Mouse (Mus musculus): ENCODE data around the gene 9830107B12Rik. TPM values are rescaled to one million over a fixed set of nuclear protein-coding genes. Genes with fewer than 3 reads are reported as not detected.

Gene 9830107B12Rik
- total RNA-seq, 2 experiments from 2014 or later: not detected

DNA sequence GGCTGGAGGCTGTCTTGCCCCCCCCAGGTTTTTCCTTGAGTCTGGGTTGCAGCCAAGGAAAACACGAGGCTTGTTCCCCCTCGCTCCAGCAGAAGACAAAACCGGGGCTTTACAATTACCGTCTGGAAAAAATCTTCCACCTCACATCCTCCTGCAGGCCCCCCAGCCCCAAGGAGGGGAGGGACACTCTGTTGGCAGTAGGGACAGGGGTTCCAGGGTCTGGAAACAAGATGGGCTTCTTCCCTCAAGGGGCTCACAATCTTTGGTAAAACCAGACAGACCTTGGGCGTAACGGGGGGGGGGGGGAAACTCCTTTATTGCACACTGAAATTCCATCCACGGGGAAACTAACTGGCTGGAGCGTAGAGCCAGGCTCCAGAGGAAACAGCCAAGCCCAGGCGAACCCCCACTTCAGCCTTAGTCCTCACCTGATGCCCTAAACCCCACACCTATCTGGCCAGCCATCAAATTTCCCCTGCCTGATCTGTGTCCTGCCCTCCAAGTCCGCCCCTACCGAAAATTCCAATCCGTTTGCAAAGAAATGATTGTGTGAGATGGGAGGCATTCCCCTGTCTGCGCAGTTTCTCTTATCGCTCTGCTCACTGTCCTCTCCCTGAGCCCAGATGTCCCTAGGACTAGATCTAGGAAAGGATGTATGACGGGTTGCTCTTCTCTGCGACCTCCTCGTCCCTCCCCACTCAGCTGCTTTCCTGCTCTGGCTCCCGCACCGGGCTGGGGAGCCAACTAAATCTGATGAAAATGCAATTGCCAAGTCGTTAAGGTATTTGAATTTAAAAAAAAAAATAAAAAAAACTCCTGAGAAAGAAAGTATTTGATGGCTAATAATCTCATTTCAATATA is 51.0 kb downstream of the 9830107B12Rik start:
- DNase-seq (ENCODE audit: low spot score in 2 of 2): no peak

DNA sequence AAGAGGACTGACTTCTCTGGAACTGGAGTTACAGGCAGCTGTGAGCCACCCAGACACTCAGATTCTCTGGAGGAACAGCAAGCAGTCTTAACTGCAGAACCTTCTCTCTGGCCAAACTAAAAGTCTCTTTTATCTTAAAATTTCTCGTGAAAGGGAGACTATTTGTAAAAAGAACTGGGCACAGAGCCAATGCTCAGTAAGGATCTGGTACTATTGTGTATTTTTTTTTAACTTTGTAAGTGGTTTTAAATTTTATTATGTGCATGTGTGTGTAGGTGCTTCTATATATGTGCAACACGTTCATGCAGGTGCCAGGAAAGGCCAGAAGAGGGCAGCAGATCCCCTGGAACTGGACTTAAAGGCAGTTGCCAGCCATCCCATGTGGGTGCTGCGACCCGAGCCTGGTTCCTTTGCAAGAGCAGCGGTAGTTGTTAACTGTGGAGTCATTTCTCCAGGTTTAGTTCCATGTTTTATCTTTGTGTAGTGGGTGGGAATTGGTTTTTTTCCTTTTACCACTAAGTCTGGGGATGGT is 52.7 kb downstream of the 9830107B12Rik start:
- DNase-seq (ENCODE audit: low spot score in 2 of 2): no peak

DNA sequence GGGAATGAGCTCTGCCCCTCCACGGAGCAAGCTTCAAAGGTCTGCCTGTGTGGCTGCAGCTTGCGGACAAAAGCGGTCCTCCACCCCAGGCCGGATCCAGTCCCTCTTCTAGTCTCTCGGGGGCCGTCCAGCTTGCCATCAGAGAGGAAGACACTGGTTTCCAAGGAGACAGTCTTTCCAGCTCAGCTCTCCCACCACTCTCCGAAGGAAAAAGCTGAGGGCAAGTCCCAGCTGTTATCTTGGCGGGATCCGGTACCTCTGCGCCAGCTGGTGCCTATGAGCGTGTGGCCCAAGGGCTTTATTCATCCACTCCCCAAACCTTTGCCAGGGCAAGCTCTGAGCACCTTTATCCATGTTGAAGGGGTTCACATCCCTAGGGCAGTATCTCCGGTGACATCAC is 55.8 kb downstream of the 9830107B12Rik start:
- DNase-seq (ENCODE audit: low spot score in 2 of 2): no peak

- DNase-seq (ENCODE audit: low spot score in 2 of 2): no peak
Observed at GRCm38 (mm10) chr17:48089446-48089845, 56.6 kb downstream of the 9830107B12Rik start.

- DNase-seq (ENCODE audit: low spot score in 2 of 2): no peak
Observed at GRCm38 (mm10) chr17:48089019-48089418, 57.0 kb downstream of the 9830107B12Rik start, which contains the start of gene 1700067P10Rik. TSS of gene 1700067P10Rik (plus strand) at chr17:48089319.

GRCm38 (mm10) chr17:48080626-48081025 is 65.4 kb downstream of the 9830107B12Rik start:
- DNase-seq (ENCODE audit: low spot score in 2 of 2): no peak

Other genes starting within 250 kb of the 9830107B12Rik start
- 10 to 100 TPM; 43.4 to 49.1 TPM for gene Foxp4, start 221.6 kb downstream of the 9830107B12Rik start, total RNA-seq (2021)
- not detected for gene 1700122O11Rik, start 108.0 kb downstream of the 9830107B12Rik start, total RNA-seq (2021)
- gene 1700067P10Rik, start 56.9 kb downstream of the 9830107B12Rik start, total RNA-seq (2021): not detected
- gene A530064D06Rik, start 21.0 kb upstream of the 9830107B12Rik start, total RNA-seq (2021): not detected
- not detected for gene Trem1, start 86.5 kb upstream of the 9830107B12Rik start, total RNA-seq (2021)
- gene Trem3, start 101.5 kb upstream of the 9830107B12Rik start, total RNA-seq (2021): not detected
- gene Treml4, start 118.0 kb upstream of the 9830107B12Rik start, total RNA-seq (2021): not detected
- under 1 TPM; 0.19 to 0.48 TPM for gene Treml2, start 153.2 kb upstream of the 9830107B12Rik start, total RNA-seq (2021)
- not detected for gene B430306N03Rik, start 169.9 kb upstream of the 9830107B12Rik start, total RNA-seq (2021)
- gene Trem2, start 200.1 kb upstream of the 9830107B12Rik start, total RNA-seq (2021): 1 to 10 TPM; 7.6 to 8.1 TPM
- gene Treml1, start 213.6 kb upstream of the 9830107B12Rik start, total RNA-seq (2021): under 1 TPM in 1 of 2 experiments, not detected in 1; 0.44 TPM